Mouse (Mus musculus): ENCODE results near the gene Slc16a7. TPM values are rescaled to one million over a fixed set of nuclear protein-coding genes. Genes with fewer than 3 reads are reported as not detected.

Gene Slc16a7
- polyA plus RNA-seq, 1 experiment from 2014 or later = 4.3 TPM

DNA sequence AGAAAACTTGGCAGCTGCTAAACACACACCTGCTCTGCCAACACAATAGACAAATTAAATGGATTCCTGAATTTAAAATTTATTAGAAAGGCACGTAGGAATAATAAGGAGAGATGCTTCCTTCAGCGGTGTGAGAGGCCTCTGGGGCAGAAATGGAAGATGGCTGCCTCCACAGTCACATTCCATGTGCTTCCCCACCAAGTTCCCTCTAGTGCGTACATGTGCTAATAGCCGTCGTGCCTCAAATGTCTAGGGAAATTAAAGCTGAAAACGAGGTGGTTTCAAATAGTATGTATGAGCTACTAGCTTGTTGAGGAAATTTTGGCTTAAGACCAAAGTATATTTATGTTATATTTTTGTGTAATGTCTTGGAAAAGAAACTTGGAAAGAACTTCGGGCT, 36.5 kb downstream of the Slc16a7 start:
- no peak overlapping the region for H3K4me3 ChIP-seq
- H3K4me1 ChIP-seq = no peaks in the 10 kb centered on the region; the same call in 1 of the 2 replicates
- no peak overlapping the region for H3K9ac ChIP-seq
- H3K27me3 ChIP-seq (replicated peaks) = no peaks in the 10 kb centered on the region
- H3K27ac ChIP-seq (replicated peaks) = no peak overlapping the region
- ATAC-seq (ENCODE audit: extremely low read depth, insufficient number of reproducible peaks, low FRiP score, low TSS enrichment) = no peak
- H3K9me3 ChIP-seq = peaks cover 3% of the 10 kb centered on the region; the same call in 1 of the 2 replicates
- no peaks in the 10 kb centered on the region for H3K36me3 ChIP-seq
- no peak overlapping the region for H3K4me2 ChIP-seq
- 77% methylated on average over 7 of the region's 7 CpGs for WGBS

DNA sequence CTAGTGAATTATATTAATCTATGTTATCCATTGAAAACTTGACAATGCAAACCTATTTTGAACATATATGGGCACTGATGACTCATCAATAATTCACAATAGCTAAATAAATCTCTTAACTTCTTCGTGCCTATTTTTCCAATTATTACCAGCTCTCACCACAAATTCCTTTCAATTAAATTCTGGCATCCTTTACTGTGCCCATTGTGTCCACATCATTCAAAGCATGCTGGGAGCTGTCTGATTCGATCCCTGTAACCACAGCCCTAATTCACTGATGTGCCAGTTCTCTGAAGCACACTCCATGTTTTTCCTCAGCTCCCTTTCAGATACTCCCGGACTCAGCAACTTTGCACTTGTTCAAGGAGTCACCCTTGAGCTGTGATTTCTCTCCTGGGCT, 41.1 kb downstream of the Slc16a7 start:
- no peak for ATAC-seq (ENCODE audit: extremely low read depth, insufficient number of reproducible peaks, low FRiP score, low TSS enrichment)
- 79% methylated on average over 3 of the region's 3 CpGs for WGBS
- Histone ChIP-seq H3K4me2 (no peak overlapping the region), H3K4me1 (peaks cover 11% of the 10 kb centered on the region), H3K36me3 (no peaks in the 10 kb centered on the region), H3K9ac (no peak overlapping the region), H3K27ac (replicated peaks) (no peak overlapping the region), H3K4me3 (no peak overlapping the region), H3K9me3 (peaks cover 3% of the 10 kb centered on the region; the same call in 1 of the 2 replicates), H3K27me3 (replicated peaks) (no peaks in the 10 kb centered on the region)

DNA sequence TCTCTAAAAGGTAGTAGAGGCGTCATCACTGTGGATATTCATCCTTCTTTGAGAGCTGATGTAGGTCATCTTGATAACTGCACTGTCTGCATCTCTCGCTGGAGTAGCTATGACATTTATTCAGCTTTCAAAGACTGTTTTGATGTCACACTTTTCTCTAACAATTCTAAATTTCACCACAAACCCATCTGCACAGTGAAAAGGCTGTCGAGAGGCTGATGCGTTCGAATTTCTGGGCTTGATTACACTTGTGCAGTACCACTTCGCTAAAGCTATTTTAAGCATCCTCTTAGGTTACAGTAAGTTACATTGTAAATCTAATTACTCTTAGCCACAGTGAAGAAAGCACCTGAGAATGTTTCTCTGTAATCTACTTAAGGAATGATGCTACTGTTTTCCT, 42.1 kb downstream of the Slc16a7 start:
- no peak for ATAC-seq (ENCODE audit: extremely low read depth, insufficient number of reproducible peaks, low FRiP score, low TSS enrichment)
- Histone ChIP-seq H3K9me3 (peaks cover 3% of the 10 kb centered on the region; the same call in 1 of the 2 replicates), H3K9ac (no peak overlapping the region), H3K36me3 (no peaks in the 10 kb centered on the region), H3K27me3 (replicated peaks) (no peaks in the 10 kb centered on the region), H3K4me2 (no peak overlapping the region), H3K4me1 (peaks cover 14% of the 10 kb centered on the region), H3K27ac (replicated peaks) (no peak overlapping the region), H3K4me3 (no peak overlapping the region)
- 50% methylated on average over 6 of the region's 6 CpGs for WGBS

DNA sequence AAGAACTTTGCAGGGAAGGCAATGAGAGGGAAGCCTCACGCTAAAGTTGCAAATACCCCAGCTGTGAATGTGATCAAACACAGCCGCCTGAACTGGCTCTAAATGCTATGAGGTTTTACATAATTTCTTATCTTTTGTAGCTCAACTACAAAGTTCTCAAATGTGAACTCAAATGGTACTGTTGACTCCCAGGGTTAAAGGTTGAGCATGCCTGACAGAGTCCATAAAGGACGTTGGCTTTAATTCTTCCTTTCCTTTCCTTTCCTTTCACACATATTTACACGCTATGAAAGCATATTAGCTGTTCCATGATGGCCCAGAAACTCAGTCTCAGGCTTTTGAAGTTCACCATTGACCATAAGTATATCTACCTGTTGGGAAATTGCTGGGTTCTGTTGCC, 42.9 kb downstream of the Slc16a7 start:
- no peak for ATAC-seq (ENCODE audit: extremely low read depth, insufficient number of reproducible peaks, low FRiP score, low TSS enrichment)
- Histone ChIP-seq H3K27ac (replicated peaks) (no peak overlapping the region), H3K9me3 (peaks cover 3% of the 10 kb centered on the region; the same call in 1 of the 2 replicates), H3K27me3 (replicated peaks) (no peaks in the 10 kb centered on the region), H3K4me1 (peaks cover 17% of the 10 kb centered on the region), H3K4me3 (no peak overlapping the region), H3K4me2 (no peak overlapping the region), H3K36me3 (no peaks in the 10 kb centered on the region), H3K9ac (no peak overlapping the region)
- 65% methylated on average over 4 of the region's 4 CpGs for WGBS

DNA sequence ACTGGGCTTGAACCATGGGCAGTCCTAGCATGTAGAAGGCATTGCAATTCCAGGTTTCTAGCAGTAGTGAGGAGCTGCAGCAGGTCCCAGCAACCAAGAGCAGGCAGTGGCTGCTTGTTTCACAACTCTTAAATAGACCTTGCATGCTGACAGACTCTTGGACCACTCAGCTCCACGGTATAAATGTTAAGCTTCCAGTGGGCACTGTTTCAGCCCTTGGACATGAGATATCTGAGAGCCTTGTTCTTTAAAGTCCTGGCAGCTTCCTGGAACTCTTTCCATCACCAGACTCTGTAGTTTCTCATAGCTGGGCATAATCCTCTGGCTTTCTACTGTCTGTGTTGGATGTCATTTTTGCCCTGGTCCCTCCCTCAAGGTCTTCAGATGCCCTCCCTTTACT, 43.7 kb downstream of the Slc16a7 start:
- Histone ChIP-seq H3K9ac (no peak overlapping the region), H3K4me3 (no peak overlapping the region), H3K27ac (replicated peaks) (no peak overlapping the region), H3K4me1 (peaks cover 17% of the 10 kb centered on the region), H3K9me3 (peaks cover 3% of the 10 kb centered on the region; the same call in 1 of the 2 replicates), H3K4me2 (no peak overlapping the region), H3K27me3 (replicated peaks) (no peaks in the 10 kb centered on the region), H3K36me3 (no peaks in the 10 kb centered on the region)
- WGBS = 35% methylated on average over 1 of the region's 1 CpGs
- no peak for ATAC-seq (ENCODE audit: extremely low read depth, insufficient number of reproducible peaks, low FRiP score, low TSS enrichment)

DNA sequence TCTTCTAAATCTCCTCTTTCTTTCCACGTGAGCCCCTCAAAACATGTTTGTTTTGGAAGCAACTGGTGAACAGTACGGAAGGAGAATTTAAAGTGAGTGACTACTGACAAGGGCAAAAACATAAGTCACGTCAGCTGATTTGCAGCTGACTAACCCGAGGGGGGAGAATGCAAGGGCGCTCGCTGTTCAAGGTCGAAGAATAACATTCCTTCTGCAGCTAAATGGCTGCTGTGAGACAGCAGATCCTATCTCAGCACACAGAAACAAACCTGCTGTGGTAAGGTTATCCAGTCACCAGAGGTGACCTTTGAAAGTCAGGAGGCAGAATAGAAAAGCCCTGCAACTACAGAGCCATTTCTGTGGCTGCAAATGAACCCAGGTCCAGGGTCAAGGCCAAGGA, 47.1 kb downstream of the Slc16a7 start:
- WGBS = 17% methylated on average over 7 of the region's 7 CpGs
- H3K4me3 ChIP-seq = no peak overlapping the region
- H3K27ac ChIP-seq (replicated peaks) = peak overlapping the region; percentile 69
- H3K27me3 ChIP-seq (replicated peaks) = no peaks in the 10 kb centered on the region
- no peaks in the 10 kb centered on the region for H3K9me3 ChIP-seq
- peaks cover 27% of the 10 kb centered on the region for H3K4me1 ChIP-seq
- no peaks in the 10 kb centered on the region for H3K36me3 ChIP-seq
- no peak for ATAC-seq (ENCODE audit: extremely low read depth, insufficient number of reproducible peaks, low FRiP score, low TSS enrichment)
- no peak overlapping the region for H3K4me2 ChIP-seq
- no peak overlapping the region for H3K9ac ChIP-seq

DNA sequence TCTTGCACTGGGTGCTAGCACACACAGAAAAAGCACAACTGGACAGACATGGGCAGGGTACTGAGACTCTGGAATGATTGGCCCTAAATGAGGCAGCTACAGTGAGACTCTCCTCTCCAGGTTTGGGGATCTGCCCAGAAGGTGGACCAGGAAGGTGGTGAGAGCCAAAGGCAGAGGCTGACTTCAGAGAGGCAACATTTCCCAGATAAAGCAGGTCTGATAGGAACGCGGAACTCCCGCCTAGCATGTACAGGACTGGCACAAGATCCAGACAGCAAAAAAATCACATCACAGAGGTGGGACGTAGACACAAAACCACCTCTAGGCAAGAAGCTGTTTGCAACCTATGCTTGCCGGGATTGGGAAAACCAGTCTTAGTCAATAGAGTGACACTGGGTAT, 55.5 kb downstream of the Slc16a7 start:
- Histone ChIP-seq H3K4me2 (no peak overlapping the region), H3K4me3 (no peak overlapping the region), H3K4me1 (peaks cover 32% of the 10 kb centered on the region), H3K36me3 (no peaks in the 10 kb centered on the region), H3K27ac (replicated peaks) (no peak overlapping the region), H3K9ac (no peak overlapping the region), H3K9me3 (no peaks in the 10 kb centered on the region), H3K27me3 (replicated peaks) (no peaks in the 10 kb centered on the region)
- WGBS = 46% methylated on average over 5 of the region's 5 CpGs
- ATAC-seq (ENCODE audit: extremely low read depth, insufficient number of reproducible peaks, low FRiP score, low TSS enrichment) = no peak

DNA sequence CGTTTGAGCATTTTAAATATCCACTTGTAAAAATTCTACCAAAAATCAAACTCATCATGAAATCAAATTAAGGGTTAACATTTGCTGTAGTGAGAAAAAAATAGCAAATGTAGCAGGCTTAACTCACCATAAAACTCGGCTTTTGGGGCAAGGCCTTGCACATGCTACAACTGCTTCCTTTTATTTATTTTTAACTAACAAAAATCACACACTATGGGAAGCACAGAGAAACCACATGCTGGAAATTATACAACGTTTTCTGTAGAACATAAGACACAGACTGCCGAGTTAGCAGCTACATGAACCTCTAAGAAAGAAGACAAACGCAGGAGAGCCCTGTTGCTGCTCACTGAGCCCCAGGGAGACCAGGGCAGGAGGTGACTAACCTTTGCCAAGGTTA, 57.9 kb downstream of the Slc16a7 start:
- H3K4me3 ChIP-seq = no peak overlapping the region
- 53% methylated on average over 5 of the region's 5 CpGs for WGBS
- H3K27ac ChIP-seq (replicated peaks) = no peak overlapping the region
- H3K9ac ChIP-seq = no peak overlapping the region
- no peak overlapping the region for H3K4me2 ChIP-seq
- no peak for ATAC-seq (ENCODE audit: extremely low read depth, insufficient number of reproducible peaks, low FRiP score, low TSS enrichment)
- no peaks in the 10 kb centered on the region for H3K27me3 ChIP-seq (replicated peaks)
- peaks cover 27% of the 10 kb centered on the region for H3K4me1 ChIP-seq
- H3K36me3 ChIP-seq = no peaks in the 10 kb centered on the region
- no peaks in the 10 kb centered on the region for H3K9me3 ChIP-seq

DNA sequence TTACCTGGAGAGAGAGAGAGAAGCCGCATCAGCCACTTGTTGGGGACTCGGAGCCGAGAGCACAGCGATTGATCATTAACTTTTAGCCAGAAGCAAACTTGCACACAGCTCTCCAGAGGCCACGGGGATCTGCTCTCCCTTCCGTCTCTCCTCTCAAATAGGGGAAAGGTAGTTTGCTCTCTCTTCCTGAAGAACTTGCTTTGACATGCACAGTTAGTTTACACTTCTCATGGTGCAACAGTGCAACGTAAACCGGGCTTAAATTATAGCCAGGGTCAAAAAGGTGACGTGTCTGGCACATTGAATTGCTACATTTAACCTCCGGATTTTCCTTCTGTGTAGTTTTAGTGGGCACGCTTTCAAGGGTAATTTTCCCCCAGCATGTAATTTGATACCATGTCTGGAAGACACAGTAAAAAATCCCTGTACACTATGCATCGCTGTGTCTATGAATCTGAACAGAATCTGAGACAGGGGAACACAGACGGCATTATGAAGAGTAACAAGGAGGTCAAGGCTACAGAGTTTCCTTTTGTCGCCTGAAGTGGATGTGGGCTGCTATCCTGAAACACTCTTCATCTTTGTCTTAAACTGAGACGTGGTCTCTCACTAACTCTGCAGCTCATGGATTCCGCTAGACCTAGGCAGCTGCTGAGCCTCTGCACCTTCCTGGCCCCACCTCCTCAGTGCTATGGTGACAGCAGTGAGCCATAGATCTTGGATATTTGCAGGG, 60.8 kb downstream of the Slc16a7 start:
- Histone ChIP-seq H3K4me3 (peak overlapping the region; percentile 29), H3K4me2 (peak overlapping the region; percentile 63), H3K4me1 (peaks cover 13% of the 10 kb centered on the region), H3K27ac (replicated peaks) (peak overlapping the region; percentile 49), H3K9me3 (no peaks in the 10 kb centered on the region), H3K36me3 (no peaks in the 10 kb centered on the region), H3K27me3 (replicated peaks) (no peaks in the 10 kb centered on the region), H3K9ac (peak overlapping the region; percentile 12; the same call in 1 of the 2 replicates)
- no peak for ATAC-seq (ENCODE audit: extremely low read depth, insufficient number of reproducible peaks, low FRiP score, low TSS enrichment)
- WGBS = 43% methylated on average over 16 of the region's 16 CpGs

DNA sequence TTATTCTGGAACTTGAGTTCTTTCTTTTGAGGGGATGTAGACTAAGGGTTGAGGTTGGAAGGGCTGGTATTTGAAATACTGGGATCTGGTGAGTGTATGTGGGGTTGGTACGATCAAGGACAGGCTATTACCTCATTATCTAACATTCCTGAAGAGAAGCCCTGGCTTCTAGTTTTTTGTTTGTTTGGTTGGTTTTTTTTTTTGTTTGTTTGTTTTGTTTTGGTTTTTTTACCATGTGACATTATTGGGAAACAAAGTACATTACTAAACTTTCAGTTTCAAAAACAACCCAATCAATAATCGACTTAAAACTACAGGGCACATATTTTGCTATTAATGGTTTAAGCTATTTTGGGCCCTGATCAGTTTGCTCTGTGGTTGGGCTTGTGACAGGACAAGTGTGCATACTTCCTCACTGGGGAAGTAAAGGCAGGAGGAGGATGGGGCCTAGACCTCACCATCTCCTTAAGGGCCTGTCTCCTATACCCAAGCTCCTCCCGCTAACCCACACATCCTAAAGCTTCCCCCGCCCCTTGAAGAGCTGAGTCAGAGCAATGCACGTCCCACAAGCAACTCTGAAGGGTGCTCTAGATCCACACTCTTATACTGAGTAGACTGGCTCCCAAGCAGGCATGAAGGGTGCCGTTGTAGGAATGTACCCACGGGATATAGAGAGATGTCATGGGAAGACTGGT, 64.2 kb downstream of the Slc16a7 start:
- no peaks in the 10 kb centered on the region for H3K9me3 ChIP-seq

DNA sequence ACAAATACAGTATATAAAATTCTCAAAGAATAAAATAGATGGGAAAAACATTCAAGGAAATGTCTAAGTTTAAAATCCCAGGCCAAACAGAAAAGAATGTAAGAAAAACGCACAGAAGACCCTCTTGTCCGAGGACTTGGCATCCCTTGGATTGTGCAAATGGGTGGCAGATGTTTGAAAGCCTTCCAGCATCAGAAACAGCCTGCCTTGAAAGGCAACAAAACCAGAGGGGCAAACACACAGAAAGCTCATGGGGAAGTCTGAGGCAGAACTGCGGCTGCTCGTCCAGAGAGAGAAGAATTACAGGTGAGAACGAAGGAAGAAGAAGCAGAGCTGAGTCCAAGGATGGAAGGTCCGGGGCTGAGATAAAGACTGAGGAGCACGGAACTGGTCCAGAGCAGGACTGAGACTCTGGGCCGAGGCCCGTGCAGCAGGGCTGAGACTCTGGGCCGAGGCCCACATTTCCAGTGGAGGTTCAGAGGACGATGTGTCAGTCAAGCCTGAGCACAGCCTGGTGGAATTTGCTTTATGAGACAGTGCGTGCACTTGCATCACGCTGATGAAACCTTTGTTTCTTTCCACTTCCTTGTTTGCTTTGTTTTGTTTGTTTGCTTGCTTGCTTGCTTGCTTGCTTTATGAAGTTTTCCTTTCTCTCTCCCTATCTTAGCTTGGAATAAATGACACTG, 65.0 kb downstream of the Slc16a7 start:
- 79% methylated on average over 13 of the region's 13 CpGs for WGBS
- no peaks in the 10 kb centered on the region for H3K27me3 ChIP-seq (replicated peaks)
- H3K9ac ChIP-seq = no peak overlapping the region
- peaks cover 24% of the 10 kb centered on the region for H3K4me1 ChIP-seq
- H3K27ac ChIP-seq (replicated peaks) = no peak overlapping the region
- no peak overlapping the region for H3K4me3 ChIP-seq
- no peak for ATAC-seq (ENCODE audit: extremely low read depth, insufficient number of reproducible peaks, low FRiP score, low TSS enrichment)
- no peak overlapping the region for H3K4me2 ChIP-seq
- no peaks in the 10 kb centered on the region for H3K9me3 ChIP-seq
- H3K36me3 ChIP-seq = no peaks in the 10 kb centered on the region

More for the DNA sequence above, 64.2 kb downstream of the Slc16a7 start:
- ATAC-seq (ENCODE audit: extremely low read depth, insufficient number of reproducible peaks, low FRiP score, low TSS enrichment) = no peak
- Histone ChIP-seq H3K27ac (replicated peaks) (no peak overlapping the region), H3K36me3 (no peaks in the 10 kb centered on the region), H3K9ac (no peak overlapping the region), H3K4me1 (peaks cover 24% of the 10 kb centered on the region), H3K4me3 (no peak overlapping the region), H3K27me3 (replicated peaks) (no peaks in the 10 kb centered on the region), H3K4me2 (no peak overlapping the region)
- WGBS = 81% methylated on average over 7 of the region's 7 CpGs
